Mouse (Mus musculus) T-helper 2 cell (primary cell): ENCODE measurements at regions not wholly inside any gene's neighbourhood (a gene's known extent, or its start where the extent isn't known, plus 50 kb on each side); places are given as distances from the start of the nearest gene placed in this dataset.

Experiments used
- in situ Hi-C: fragments of 300-600 bp; cut with MboI, MseI; formaldehyde crosslinking; loops from one replicate; pipeline ENCODE4 v1.15.1; 2025; ENCODE audit warnings: high pct_unique_total_duplicates

- in situ Hi-C loops = no loop called here
Observed at GRCm38 (mm10) chr2:148506966-148507365, 63.6 kb upstream of the Cd93 start.

GRCm38 (mm10) chr2:148505651-148506050 lies 62.3 kb upstream of the Cd93 start:
- in situ Hi-C loops = no loop called here

GRCm38 (mm10) chr2:148503143-148503854 lies 59.9 kb upstream of the Cd93 start:
- in situ Hi-C loops = no loop called here

- in situ Hi-C loops = no loop called here
Observed at GRCm38 (mm10) chr2:148502321-148502720, 59.0 kb upstream of the Cd93 start.

- in situ Hi-C loops = no loop called here
Observed at GRCm38 (mm10) chr2:148500235-148500936, 57.0 kb upstream of the Cd93 start.

GRCm38 (mm10) chr2:148497452-148498302 lies 54.3 kb upstream of the Cd93 start:
- in situ Hi-C loops = no loop called here

GRCm38 (mm10) chr2:148496151-148497040 lies 53.0 kb upstream of the Cd93 start:
- in situ Hi-C loops = no loop called here

- in situ Hi-C loops = no loop called here
Observed at GRCm38 (mm10) chr2:148495485-148495884, 52.1 kb upstream of the Cd93 start.

GRCm38 (mm10) chr2:148493281-148493680 lies 49.9 kb upstream of the Cd93 start:
- in situ Hi-C loops = no loop called here
